Mouse (Mus musculus) cerebellum, adult 9-10 months (tissue): ENCODE data around the gene Prr12.

Source experiments
- DNase-seq: peaks from one replicate; pipeline ENCODE4 v3.0.0; 2022

Gene Prr12

DNA sequence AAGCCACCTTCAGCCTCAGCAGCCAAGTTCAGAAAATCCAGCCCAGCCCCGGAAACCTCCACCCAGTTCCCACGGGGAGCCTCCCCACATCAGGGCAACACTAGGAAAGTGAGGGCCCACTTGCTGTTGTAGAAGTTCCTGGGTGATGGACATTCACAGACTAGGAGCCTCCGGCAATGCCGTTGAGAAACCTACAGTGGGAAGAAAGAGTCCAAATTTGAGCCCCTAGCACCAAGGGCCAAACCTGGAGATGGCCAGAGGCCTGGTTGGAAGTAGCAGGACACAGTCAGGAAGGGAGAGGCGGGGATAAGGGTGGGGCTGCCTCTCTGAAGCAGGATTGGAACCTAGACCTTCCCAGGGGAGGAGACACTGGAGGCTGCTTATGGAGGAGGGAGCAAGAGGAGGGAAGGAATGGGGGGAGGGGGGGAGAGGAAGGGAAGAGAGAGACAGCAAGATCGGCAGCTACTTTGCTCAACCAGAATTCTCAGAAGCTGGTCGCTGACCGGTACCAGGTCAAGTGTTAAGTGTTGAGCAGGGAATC, 33.6 kb downstream of the Prr12 start:
- peak; percentile 57 for DNase-seq

DNA sequence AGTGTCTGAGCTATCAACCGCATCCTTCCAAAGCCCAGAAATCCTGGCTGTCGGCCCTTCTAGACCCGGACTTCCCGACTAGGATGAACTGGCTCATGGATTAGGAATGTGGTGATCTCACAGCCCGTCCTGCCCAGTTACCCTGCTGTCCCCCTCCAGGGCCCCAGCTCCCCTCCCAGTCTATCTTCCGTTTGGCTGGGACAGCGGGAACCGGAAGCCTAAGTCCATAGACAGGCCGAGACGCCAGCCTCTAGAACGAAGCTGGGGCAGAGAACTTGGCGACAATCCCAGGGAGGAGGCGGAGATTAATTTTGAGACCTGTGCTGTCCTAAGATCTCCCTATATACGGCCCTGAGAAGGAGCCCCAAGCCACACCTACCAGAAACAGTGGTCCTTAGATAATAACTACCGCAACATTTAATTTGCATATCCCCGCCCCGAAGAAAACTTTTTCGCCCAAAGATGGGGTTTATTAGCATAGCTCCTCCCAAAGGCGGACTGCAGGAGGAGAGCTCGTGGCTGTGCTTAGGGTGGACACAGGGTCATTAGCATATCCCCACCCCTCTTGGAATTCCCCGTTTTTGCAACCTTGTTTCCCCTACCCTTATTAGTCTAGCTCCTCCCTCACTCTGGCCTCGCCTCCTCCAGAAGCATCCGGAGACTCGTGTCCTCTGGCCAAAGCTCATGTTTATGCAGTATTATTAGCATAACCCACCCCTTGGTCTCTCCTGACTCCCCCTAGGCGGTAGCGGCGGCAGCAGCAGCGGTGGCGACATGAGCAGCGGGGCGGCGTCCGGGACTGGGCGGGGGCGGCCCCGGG, 35.2 kb downstream of the Prr12 start, which contains the start of gene Rras:
TSS of gene Rras (plus strand) at position 720 of the 820 bp plus-strand sequence.
- DNase-seq = peak; percentile 92

DNA sequence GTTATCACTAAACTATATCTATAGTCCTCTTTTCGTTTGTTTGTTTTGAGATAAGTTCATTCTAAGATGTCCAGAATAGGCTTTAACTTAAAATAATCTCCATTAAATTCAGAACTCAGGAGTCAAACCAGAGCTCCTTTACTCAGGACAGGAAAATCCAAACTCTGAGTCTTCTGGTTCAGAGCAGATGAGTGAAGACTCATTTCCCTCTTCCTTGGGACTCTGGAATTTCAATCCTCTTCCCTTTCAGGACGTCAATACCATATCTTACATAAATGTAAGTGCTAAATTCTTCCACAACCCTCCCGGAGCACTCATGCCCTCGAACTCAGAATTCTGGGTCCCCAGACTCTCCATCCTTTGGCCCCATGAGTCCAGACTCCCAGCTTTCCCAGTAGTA, 35.9 kb downstream of the Prr12 start:
- no peak for DNase-seq

DNA sequence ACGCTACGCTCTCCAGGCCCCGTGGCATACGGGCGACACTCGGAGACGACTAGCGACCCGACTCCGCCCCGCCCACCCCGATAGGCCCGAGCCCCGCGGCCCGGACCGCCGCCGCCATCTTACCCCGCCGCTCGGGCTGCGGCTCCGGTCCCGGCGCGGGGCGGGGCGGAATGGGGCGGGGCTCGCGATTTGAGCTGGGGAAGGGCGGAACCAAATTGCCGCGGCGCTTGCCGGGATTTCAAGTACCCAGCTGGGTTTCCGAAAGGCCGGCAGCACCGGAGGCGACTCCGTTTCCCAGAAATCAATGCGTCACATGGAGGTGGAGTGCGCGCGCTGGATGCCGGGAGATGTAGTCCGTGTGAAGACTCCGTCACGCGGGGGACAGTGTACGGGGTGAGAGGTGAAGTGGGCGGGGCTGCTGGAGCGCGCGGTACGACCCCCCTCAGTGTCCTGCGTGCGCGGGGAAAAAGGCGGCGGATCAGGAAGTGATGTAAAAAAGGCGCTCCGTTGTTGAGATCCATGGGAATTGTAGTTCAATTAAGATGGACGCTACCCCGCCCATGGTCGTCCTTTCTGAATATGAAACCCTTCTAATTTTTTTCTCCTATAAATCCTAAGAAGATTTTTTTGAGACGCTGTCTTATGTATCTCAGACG, 36.6 kb downstream of the Prr12 start, which contains the start of gene Scaf1:
TSS of gene Scaf1 (minus strand) at position 407 of the 656 bp plus-strand sequence.
- DNase-seq = peak; percentile 100

DNA sequence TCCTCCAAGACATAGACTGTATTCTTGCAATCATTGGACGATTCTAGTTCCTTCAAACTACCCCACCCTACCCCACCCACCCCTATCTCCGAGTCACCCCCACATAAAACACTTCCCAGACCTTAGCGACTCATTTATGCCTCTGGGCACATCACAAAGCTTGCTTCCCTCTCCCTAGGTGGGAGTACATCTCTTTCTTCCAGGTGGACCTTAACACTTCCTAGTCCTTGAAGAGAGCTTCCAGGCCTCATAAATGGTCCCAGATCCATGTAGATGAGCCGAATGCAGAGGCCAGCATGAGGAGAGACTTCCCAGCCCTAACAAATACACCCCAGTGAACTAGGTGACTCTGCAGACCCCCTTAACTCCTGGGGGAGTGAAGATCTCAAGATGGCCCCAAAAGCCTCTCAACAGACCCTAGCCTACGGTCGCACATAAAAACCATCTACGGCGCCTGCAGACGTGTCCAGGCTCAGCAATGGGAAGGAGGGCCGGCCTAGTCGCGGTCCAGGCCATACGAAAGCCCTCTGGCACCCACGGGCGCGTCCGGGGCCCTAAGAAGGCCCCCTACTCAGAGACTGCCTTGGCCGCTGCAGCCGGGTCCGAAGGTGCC, 37.2 kb downstream of the Prr12 start:
- DNase-seq = peak; percentile 72

DNA sequence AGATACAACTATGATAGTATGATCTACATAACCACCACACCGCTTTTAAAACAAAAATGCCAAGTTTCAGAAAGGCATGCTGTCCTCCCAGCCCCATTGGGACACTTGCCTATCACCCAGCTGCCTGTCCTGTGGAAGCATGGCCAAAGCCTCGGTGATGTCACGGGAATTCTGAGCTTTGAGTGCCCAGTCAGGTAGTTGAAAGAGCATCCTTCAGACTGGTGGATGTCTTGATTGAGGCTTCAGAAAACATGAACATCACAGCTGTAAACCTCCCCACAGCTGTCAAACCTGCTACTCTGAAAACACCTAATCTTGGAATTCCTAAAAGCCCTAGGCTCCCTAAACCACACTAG, 38.6 kb downstream of the Prr12 start:
- no peak for DNase-seq

DNA sequence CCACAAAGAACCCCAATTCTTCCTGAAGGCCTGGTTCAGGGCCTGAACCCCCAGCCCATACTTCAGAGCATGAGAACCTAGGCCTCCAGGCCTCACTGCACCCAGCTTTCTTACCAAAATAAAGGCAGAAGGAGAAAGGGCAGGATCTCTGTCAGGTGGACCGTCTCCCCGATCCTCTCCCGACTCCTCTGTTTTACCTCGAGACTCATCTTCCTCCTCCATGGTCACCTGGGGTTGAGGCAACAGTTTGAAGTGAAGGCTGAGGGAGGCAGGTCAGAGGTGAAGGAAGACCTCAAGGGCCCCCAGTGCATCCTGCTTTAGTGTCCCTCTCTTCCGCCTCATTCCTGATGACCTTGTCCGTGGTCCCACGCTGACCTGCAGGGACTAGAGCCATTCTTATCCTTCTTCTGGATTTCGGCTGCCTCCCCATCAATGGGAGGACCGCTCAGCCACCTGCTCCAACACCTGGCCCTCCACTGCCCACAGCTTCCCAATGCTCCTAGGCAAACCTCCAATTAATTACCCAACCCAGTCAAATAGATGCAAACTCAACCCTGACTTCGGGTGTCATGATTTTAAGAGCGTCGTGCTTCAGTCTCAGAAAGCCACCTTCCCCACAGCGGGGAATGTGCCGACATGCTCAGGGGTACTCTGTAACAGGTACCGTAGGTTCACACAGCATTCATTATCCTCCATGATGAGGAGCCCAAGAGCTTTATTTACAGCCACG, 39.1 kb downstream of the Prr12 start:
- DNase-seq = no peak

DNA sequence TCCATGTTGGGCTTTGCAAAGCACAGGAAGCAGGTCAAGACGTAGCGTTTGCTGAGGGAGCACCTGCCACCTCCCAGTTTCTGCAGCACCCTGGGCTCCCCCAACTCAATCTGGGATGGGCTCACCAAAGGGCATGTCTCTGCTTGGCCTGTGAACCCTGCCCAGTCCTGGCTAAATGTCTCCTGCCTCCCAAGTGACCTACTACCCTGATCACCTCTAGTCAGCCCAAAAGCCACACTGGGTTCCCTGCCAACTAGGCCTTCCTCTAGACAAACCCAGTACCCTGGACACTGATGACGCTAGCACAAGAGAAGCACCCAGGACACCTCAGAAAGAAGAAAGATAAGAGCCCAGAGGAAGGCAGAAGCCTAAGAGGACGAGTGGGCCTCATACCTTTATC, 39.9 kb downstream of the Prr12 start:
- no peak for DNase-seq

DNA sequence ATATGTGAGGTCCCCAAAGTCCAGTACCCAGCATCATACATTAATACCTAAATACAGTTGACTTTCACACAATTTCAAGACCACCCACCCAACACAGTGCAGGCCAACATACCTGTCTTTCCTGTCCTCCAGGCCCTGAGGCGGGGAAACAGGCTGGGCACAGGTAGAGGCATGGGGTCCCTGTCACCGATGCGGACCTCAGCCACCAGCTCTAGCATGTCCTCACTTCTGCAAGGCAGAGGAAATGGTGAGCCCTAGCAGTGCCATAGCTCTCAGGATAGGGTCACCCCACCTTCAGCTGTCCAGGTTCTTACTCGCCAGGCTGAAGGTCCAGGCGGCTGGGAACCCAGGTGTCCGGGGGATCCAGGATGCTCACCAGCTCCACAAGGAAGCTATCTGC, 40.7 kb downstream of the Prr12 start:
- no peak for DNase-seq

DNA sequence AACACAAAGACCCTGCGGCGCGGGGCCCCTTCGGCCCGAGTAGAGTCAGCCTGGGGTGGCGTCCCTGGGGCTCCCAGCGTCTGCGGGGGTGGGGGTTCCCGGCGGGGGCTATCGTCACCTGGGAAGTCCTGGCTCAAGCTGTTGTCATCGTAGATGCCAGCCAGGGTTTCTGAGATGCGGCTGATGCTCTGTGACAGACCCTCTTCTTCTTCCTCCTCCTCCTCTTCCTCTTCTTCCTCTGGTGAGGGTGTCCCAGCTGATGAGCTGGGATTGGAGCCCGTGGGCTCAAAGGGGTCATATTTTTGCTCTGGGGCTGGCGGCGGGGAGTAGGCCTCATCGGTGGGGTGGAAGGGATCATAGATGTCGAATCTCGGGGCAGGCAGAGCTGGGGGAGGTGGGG, 44.3 kb downstream of the Prr12 start:
- DNase-seq = no peak

DNA sequence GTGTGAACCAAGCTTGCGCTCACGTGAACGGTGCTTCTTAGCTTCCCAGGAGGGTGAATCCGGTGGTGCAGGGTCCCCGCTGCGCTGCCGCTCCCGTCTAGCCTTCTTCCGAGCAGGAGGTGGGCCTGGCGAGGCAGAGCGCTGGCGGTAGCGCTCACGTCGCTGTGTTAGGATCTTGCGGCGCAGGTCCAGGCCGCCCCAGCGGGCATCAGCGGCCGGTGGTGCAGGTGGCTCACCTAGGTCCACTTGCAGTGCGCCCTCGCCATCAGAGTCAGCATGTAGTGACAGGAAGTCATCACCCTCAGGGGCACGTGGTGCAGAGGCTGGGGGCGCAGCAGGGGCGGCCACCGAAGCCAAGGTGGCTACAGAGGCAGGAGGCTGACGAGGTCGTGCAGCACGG, 44.8 kb downstream of the Prr12 start:
- DNase-seq = no peak

DNA sequence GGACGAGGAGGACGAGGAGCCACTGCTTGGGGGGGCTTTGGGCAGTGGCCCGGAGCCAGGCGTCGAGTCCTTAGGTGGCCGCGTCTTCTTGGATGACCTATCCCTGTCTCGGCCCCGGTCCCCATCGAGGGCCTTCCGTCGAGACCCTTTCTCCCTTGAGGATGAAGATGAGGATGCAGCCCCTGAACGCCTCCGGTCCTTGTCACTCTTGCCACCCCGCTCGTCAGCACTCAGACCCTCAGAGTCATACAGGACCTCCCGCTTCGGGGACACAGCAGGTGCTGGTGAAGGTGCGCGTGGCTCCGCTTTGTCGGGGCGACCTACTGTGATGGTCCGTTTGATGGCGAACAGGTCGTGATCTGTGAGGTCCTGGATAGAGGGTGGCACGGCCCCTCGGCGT, 45.5 kb downstream of the Prr12 start:
- no peak for DNase-seq

DNA sequence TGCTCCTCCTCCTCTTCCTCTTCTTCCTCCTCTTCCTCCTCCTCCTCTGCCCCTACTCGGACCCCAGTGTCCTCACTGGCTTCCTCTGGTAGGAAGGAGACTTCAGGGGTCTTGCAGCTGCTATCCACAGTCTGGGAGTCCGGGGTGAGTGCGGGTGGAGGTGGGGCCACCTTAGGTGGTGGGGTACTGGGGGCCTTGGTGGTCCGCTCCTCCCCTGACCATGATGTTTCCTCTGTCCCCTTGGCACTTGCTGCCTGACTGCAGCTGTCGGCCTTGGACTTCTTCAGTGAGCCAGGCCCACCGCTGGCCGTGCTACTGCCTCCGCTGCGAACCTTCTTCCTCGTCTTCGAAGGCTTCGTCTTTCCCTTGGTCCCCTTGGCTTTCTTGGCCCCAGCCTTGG, 46.2 kb downstream of the Prr12 start:
- no peak for DNase-seq

DNA sequence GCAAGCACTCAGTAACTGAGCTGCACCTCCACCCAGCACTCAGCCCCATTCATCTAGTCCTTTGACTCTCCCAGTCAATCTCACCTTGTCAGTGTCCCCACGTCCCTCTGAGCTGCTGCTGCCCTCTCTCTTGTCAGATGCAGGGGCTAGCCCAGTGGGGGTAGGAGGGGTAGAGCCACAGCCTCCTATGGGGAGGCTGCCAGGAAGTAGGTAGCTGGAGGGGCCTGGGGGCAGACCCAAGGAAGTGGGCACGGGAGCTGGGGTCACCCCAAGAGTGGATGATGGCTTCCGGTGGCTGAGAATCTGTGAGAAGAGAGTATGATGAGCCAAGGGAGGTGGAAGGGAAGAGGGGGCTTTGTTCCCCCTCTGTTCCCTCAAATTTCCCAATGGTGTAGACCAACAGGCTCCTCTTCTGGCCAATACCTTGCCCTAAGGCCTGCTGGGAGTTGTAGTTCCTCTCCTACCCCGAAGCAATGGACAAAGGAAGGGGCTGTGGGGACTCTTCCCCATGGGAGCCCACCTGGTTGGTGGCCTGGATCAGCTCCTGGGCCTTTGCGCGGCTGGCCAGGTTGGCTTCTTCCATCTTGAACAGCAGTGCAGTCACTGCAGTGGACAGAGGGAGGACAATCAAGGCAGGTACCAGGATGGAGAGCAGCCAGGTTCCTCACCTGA, 47.2 kb downstream of the Prr12 start:
- no peak for DNase-seq

DNA sequence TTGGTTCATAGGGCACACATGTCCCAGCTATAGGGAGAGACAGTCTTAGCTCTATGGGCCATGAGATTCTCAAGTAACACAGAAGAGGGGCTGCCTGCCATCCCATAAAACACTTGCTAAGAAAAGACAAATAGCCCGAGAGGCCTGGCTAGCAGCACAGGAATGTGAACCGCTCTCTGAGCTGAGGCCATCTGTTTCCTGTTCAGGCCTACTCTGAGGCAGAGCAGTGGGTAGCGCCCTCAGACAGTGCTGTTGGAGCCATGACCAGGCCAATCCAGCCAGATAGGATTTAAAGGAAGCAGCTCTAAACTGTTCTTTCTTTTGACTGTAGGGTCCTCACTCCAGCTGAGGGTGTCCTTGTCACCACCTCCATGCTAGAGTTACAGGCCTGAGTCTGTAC, 48.1 kb downstream of the Prr12 start:
- no peak for DNase-seq

DNA sequence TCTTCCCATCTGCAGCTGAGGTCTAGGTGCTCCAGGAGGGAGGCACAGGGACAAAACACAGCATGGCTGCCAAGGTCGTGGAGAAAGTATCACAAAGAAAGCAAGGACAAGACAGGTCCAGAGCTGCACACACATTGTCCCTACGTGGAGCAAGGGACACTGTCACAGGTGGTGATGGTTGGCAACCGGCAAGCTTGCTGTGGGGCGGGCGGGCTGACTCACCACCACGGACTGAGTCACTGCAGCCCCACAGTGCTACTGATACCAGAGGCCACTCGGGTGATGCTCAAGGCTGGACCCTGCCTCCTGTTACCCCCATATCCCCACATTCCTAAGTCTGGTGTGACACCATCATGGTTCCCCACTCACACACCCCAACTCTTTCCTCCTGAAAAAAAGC, 50.2 kb downstream of the Prr12 start:
- DNase-seq = no peak

DNA sequence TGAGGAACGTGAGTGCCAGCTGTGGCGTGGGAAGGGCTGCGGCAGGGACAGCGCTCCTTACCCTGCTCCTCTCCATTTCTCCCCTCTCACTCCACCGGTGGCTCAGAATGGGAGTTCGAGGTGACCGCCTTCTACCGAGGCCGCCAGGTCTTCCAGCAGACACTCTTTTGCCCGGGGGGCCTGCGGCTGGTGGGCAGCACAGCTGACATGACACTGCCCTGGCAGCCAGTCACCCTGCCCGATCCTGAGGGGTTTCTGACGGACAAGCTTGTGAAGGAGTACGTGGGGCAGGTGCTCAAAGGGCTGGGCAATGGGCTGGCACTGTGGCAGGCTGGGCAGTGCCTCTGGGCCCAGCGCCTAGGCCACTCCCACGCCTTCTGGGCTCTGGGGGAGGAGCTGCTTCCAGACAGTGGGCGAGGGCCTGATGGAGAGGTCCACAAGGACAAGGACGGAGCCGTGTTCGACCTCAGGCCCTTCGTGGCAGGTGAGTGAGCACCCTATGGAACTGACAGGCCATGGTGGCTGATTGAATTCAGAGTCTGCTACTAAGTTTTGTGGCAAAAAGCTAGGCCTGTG, 52.1 kb downstream of the Prr12 start:
- no peak for DNase-seq

DNA sequence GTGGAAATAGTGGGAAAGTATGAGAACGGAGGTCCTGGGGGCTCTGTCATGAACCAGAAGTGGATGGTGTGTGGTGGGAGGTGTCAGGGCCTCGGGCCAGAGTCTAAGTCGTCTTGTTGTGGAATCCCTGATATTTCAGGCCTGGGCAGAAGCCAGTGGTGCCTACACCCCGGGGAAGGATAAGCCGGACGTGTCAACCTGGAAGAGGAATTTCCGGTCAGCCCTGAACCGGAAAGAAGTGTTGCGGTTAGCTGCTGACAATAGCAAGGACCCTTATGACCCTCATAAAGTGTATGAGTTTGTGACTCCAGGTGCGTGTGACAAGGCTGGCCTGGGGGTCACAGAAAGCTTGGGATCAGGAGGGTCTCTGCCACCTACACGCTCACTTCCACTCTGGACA, 52.9 kb downstream of the Prr12 start:
- DNase-seq = no peak

DNA sequence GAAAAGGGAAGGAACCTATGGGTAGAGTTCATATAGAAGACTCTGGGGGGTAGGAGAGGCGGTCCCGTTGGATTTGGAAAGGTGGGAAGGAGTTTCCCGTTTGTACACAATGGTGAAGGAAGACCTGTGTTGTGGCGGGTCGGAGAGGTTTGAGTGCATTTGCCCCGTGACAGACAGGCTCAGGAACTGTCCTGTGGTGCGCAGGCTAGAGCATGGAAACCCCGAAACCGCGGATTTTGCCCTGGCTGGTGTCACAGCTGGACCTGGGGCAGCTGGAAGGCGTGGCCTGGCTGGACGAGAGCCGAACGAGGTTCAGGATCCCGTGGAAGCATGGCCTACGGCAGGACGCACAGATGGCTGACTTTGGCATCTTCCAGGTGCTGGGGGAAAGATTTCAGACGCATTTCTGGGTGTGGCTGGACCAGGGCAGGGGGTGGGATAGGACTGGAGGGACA, 54.2 kb downstream of the Prr12 start, which contains the start of gene Bcl2l12:
TSS of gene Bcl2l12 (minus strand) at position 212 of the 455 bp plus-strand sequence.
- DNase-seq = peak; percentile 64

DNA sequence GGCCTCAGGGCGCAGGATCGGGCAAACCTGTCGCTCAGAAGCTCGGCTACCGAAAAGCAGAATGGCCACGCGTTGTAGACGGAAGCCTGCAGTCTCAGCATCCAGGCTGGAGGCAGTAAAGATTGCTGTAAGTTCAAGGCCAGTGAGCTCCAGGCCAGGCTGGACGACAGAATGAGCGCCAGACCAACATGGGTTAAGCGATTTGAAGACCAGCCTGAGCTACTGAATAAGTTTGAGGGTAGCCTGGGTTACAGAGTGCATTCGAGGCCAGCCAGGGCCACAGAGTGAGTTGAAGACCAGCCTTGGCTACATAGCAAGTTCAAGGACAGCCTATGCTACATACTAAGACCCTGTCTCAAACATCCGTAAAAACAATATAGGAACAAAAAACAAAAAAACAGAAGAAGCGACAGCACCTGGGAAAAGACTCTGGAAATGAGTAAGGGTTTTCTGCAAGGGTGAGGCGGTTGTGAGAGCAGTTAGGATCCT, 54.7 kb downstream of the Prr12 start:
- peak; percentile 59 for DNase-seq

DNA sequence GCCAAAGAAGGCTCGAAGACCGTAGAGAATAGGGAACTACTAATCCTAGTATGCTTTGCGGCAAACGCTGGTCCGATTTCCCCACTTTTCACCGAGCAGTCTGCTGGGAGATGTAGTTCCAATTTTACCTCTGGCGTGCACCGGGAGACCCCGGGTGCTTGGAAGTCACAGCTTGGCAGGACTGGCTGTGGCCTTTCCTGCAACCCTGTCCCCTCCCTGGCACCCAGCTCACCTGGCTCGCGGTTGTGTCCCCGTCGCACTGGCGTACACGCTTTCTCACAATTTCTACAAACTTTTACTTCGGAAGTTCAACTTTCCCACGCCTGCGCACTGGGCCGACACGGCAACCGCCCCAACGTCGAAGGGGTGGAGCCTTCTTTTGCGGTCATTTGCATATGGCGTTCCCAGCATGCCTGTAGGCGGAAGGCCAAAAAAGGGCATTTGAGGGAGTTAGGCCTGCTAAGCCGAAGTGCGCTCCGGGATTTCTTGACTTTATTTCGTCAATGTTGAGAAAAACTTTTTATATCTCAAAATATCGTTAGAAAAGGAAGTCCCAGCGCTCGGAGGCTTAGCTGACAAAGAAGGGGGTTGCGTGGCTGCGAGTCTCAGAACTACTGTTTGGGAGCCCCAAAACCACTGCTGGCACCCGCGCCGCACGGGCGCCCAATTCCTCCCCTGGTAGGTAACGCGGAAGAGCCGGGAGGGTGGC, 55.3 kb downstream of the Prr12 start, which contains the start of gene Irf3:
TSS of gene Irf3 (plus strand) at position 418 of the 709 bp plus-strand sequence.
- DNase-seq = peak; percentile 96
